Mouse (Mus musculus) bone marrow macrophage, adult 2 months (primary cell): ENCODE results near the gene Igf1r.

Source experiments
- CTCF ChIP-seq: IDR thresholded peaks from 2 replicates; pipeline ENCODE4 v1.5.1; 2012; ENCODE audit warnings: low read depth, mild to moderate bottlenecking, low read length, moderate library complexity
- POLR2A ChIP-seq: IDR thresholded peaks from 2 replicates; pipeline ENCODE4 v1.6.1; 2012; ENCODE audit warnings: mild to moderate bottlenecking, low read depth, low read length, borderline replicate concordance

DNA sequence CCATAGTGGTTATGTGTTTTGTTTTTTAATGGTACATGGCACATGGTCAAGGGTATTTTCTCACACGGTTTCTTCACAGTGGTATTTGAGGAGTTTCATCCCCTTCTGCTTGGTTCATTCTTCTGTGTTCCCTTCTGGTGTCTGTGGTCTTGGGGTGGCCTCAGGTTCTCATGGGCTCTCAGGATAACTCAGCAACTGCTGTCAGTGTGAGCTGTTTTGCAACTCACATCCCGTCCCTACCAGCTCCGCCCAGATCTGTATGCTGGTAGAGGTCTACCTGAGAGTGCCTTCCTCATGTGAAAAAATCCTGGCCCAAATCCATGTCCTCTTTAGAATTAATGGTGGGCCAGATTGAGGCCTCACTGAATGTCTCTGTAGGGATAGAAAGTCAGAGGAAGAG lies 104.4 kb downstream of the Igf1r start:
- TF ChIP-seq CTCF (no peak), POLR2A (no peak)
